ENCODE assay signal across 8 mouse cellular contexts in the genomic region with DNA sequence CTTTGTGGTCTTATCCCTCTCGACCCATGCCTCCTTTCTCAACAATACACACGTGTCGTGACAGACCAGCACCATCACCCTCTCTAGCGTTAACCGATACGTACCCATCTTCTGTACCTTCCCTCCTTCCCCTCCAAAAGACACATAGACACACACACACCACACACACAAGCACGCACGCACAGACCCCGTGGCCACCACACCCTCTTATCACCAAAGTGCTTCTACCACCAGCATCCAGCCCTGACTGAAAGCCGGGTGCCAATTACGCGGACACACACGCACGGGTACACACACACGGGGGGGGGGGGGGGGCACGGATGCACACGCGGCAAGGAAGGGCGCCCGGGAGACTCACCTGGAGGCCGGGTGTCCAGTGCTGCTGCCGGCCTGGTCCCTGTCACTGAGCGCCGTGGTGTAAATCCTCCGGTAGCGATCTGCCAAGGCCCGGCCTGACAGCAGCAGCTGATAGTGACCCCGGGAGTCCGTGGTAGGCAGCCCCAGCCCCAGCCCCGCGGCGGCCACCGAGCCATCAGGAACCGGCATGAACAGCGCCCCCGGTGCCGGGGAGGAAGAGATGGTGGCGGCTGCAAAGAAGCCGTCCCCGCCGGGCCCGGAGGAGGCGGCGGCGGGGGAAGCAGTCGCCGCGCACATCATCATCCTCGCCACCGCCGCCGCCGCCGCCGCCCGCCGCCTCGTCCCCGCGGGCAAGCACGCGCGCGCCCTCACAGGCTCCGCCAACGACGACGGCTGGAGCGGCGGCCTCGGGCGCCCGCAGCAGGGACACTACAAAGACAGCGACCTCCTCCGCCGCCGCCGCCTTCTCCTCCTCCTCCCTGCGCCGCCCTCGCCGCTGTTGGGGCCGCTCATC. TPM values are rescaled to one million over a fixed set of nuclear protein-coding genes. Genes with fewer than 3 reads are reported as not detected.
A peak's percentile ranks its signal among the peaks of the same experiment; 100 is the strongest.
DNase-seq lines count a peak whose midpoint lies in the region.

No protein-coding gene starts in this region.

- no peaks in the 10 kb centered on the region for H3K36me3 ChIP-seq in midbrain, embryonic 10.5 days

- no peaks in the 10 kb centered on the region for H3K9me3 ChIP-seq in midbrain, embryonic 10.5 days (replicated peaks)

- H3K4me1 ChIP-seq in midbrain, embryonic 10.5 days = peaks cover 46% of the 10 kb centered on the region

- H3K27me3 ChIP-seq in midbrain, embryonic 10.5 days (ENCODE audit: low read depth, poor library complexity, severe bottlenecking) = peaks cover 19% of the 10 kb centered on the region; the same call in 1 of the 2 replicates

- peak overlapping the region; percentile 95 for H3K27ac ChIP-seq in midbrain, embryonic 10.5 days (replicated peaks)

- under 1% methylated on average over 79 of the region's 83 CpGs for WGBS in midbrain, embryonic 10.5 days

- peak; percentile 33 for DNase-seq in ovary, postnatal 10 days (ENCODE audit: low spot score)
- DNase-seq in ovary, postnatal 36 days (ENCODE audit: low spot score) = no peak
- DNase-seq in cerebellum, adult 11 months = peak; percentile 71
- DNase-seq in frontal cortex, postnatal 14 days (ENCODE audit: low spot score in 2 of 2) = peak; percentile 40 to 49
- DNase-seq in induced T-regulatory cell, adult 2 months (ENCODE audit: low read depth) = peak; percentile 67
- DNase-seq in left cerebral cortex, postnatal 4 days = peak; percentile 75
- DNase-seq in midbrain, embryonic 10.5 days (ENCODE audit: low spot score) = no peak
- DNase-seq in spleen, postnatal 36 days (ENCODE audit: low spot score in 2 of 2) = peak; percentile 56 to 61

- intact Hi-C loops in left cerebral cortex, postnatal 4 days (cut with DNase I) = loop anchor here (5.0 kb wide), 1 partner anchor 126 kb away; no protein-coding TSS in a partner anchor

- H3K4me3 ChIP-seq in midbrain, embryonic 10.5 days = peak overlapping the region; percentile 88

RNA-seq across cellular contexts. Expression of a gene that starts 0.5 kb away (rescaled TPM):
- 100 to 1,000 TPM; 174 to 179 TPM for total RNA-seq in left cerebral cortex, postnatal 4 days (2021)
- 15.0 and 20.3 TPM in 2 replicates for polyA plus RNA-seq in midbrain, embryonic 10.5 days (2016; fragmentation: Nextera tagmentation; extraction: Ambion mirVana)

Comparison
In these comparisons a context has a peak if more than half of its experiments do, and no peak if none do; other contexts are left out.
1. DNase-seq: peak in ovary, postnatal 10 days (single experiment), cerebellum, adult 11 months (single experiment), frontal cortex, postnatal 14 days (2 of 2), induced T-regulatory cell, adult 2 months (single experiment), left cerebral cortex, postnatal 4 days (single experiment) and spleen, postnatal 36 days (2 of 2); none in ovary, postnatal 36 days (single experiment) and midbrain, embryonic 10.5 days (single experiment).